17 mouse cellular contexts compared by ENCODE assay signal in the genomic region with DNA sequence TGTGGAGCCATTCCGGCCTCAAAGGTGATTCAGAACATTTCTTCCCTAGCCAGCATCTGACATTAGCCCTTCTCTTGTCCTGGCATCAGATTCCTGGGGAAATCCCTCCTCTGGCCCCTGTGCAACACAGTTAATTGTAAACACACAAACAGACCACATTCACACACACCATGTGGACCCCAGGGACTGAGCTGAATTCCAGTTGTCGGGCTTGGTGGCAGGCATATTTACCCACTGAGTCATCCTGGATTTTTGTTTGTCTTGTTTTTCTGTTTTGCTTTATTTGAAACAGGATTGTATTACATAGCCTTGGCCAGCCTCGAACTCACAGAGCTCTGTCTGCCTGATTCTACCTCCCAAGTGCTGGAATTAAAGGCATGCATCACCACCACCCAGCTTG. TPM values are rescaled to one million over a fixed set of nuclear protein-coding genes. Genes with fewer than 3 reads are reported as not detected.
DNase-seq lines count a peak whose midpoint lies in the region; TF ChIP-seq lines count a peak whose summit lies in the region.
"Had no signal": no experiment of that assay in that cellular context is flagged by ENCODE, and none has a peak within 500 bp of the region (broad histone marks: within the 10 kb centered on the region; RNA-seq: fewer than 3 reads in every experiment).

No protein-coding gene starts in this region.

- no peak for TF ChIP-seq CTCF in thymus, adult 2 months (IDR thresholded peaks at IDR 0.05; ENCODE audit: borderline replicate concordance, control insufficient read depth, extremely low read depth, insufficient read depth, low read length, poor library complexity)

- H3K9me3 ChIP-seq in heart, embryonic 10.5 days, result no peaks in the 10 kb centered on the region
- no peaks in the 10 kb centered on the region for H3K9me3 ChIP-seq in limb, embryonic 10.5 days (replicated peaks)
- H3K9me3 ChIP-seq: embryonic facial prominence, embryonic 12.5 days; heart, embryonic 15.5 days; intestine, embryonic 15.5 days; midbrain, embryonic 12.5 days had no signal

- H3K27me3 ChIP-seq in heart, embryonic 10.5 days (ENCODE audit: insufficient read depth, poor library complexity, severe bottlenecking), result no peaks in the 10 kb centered on the region; the same call in 1 of the 2 replicates
- no peaks in the 10 kb centered on the region for H3K27me3 ChIP-seq in thymus, adult 2 months (ENCODE audit: control insufficient read depth, insufficient read depth, low read length)
- no peaks in the 10 kb centered on the region for H3K27me3 ChIP-seq in limb, embryonic 10.5 days (ENCODE audit: low read depth, poor library complexity, severe bottlenecking)
- H3K27me3 ChIP-seq: embryonic facial prominence, embryonic 12.5 days; heart, embryonic 15.5 days; intestine, embryonic 15.5 days; Patski had no signal

- H3K4me3 ChIP-seq in heart, embryonic 10.5 days, result no peak overlapping the region
- no peak overlapping the region for H3K4me3 ChIP-seq in thymus, adult 2 months (ENCODE audit: control insufficient read depth, insufficient read depth, low read length)
- H3K4me3 ChIP-seq in limb, embryonic 10.5 days, result no peak overlapping the region
- H3K4me3 ChIP-seq: embryonic facial prominence, embryonic 12.5 days had no signal

- TF ChIP-seq POLR2A in thymus, adult 2 months (IDR thresholded peaks at IDR 0.05; ENCODE audit: control insufficient read depth, extremely low read depth, insufficient read depth, low read length, poor library complexity), result no peak

- 86% methylated on average over 3 of the region's 3 CpGs for WGBS in heart, embryonic 10.5 days
- 95% methylated on average over 3 of the region's 3 CpGs for WGBS in thymus, adult 2 months
- WGBS in limb, embryonic 10.5 days, result 87% methylated on average over 3 of the region's 3 CpGs

- H3K36me3 ChIP-seq in heart, embryonic 10.5 days, result no peaks in the 10 kb centered on the region
- no peaks in the 10 kb centered on the region for H3K36me3 ChIP-seq in thymus, adult 2 months (ENCODE audit: control insufficient read depth, insufficient read depth, low read length)
- H3K36me3 ChIP-seq in limb, embryonic 10.5 days, result no peaks in the 10 kb centered on the region
- H3K36me3 ChIP-seq: embryonic facial prominence, embryonic 12.5 days; heart, embryonic 15.5 days; intestine, embryonic 15.5 days; midbrain, embryonic 12.5 days had no signal

- H3K4me1 ChIP-seq in heart, embryonic 10.5 days, result peaks cover 16% of the 10 kb centered on the region
- peaks cover 34% of the 10 kb centered on the region for H3K4me1 ChIP-seq in thymus, adult 2 months (replicated peaks; ENCODE audit: control insufficient read depth, insufficient read depth, low read length)
- H3K4me1 ChIP-seq in limb, embryonic 10.5 days, result peaks cover 23% of the 10 kb centered on the region

- peak; percentile 70 for DNase-seq in heart, embryonic 10.5 days (ENCODE audit: low spot score)
- DNase-seq in heart, adult 8-10 months (ENCODE audit: low spot score), result no peak
- no peak for DNase-seq in thymus, adult 2 months
- DNase-seq in thymus, postnatal 10 days (ENCODE audit: low spot score in 2 of 2), result no peak
- no peak for DNase-seq in limb, embryonic 10.5 days (ENCODE audit: low spot score)
- DNase-seq in left cerebral cortex, adult 9 months (ENCODE audit: low spot score in 2 of 2), result no peak
- no peak for DNase-seq in frontal cortex, postnatal 14 days (ENCODE audit: low spot score in 2 of 2)
- no peak for DNase-seq in kidney, adult 18-20 months
- DNase-seq: cerebellum, adult 11-12 months; gastrocnemius, postnatal 25 days; kidney, postnatal 10 days; lung, postnatal 14 days had no signal

- peak overlapping the region; percentile 85; the same call in 1 of the 2 replicates for H3K27ac ChIP-seq in heart, embryonic 10.5 days
- peak overlapping the region; percentile 60 for H3K27ac ChIP-seq in thymus, adult 2 months (ENCODE audit: control insufficient read depth, insufficient read depth, low read length)
- H3K27ac ChIP-seq in limb, embryonic 10.5 days, result 0 out of 2 replicates have a peak overlapping the region, but pooled peaks have one; percentile 75
- H3K27ac ChIP-seq: midbrain, embryonic 12.5 days had no signal

RNA-seq across cellular contexts. Expression of gene Rbx1, which starts 49.1 kb away (rescaled TPM):
- polyA plus RNA-seq in heart, embryonic 10.5 days (2016; fragmentation: Nextera tagmentation; extraction: Ambion mirVana), result 461 and 481 TPM in 2 replicates
- total RNA-seq in heart, adult 8-10 months (2022), result 100 to 1,000 TPM; 105 to 114 (median 113) TPM
- polyA plus RNA-seq in thymus, adult 2 months (2012; rRNA removed), result 85.2 and 104 TPM in 2 replicates
- polyA plus RNA-seq in limb, embryonic 10.5 days (2016; fragmentation: Nextera tagmentation; extraction: Ambion mirVana), result 590 and 611 TPM in 2 replicates
